Mouse (Mus musculus) stomach, embryonic 14.5 days (tissue): ENCODE measurements at regions not wholly inside any gene's neighbourhood (a gene's known extent, or its start where the extent isn't known, plus 50 kb on each side); places are given as distances from the start of the nearest gene placed in this dataset.

Source experiments
- ATAC-seq: fragments of 200-750 bp; cut with Nextera tagmentation; 2 replicates; pipeline ENCODE4 v1.8.0; 2017; ENCODE audit warnings: low read depth, moderate TSS enrichment; ENCODE audit not compliant: insufficient number of reproducible peaks, insufficient read depth, low FRiP score
- H3K27ac ChIP-seq: fragments of 300-500 bp; sonication (generic); 2 replicates; pipeline ENCODE4 v1.5.1; 2014; ENCODE audit warnings: mild to moderate bottlenecking, low read length, moderate library complexity, mixed read lengths
- H3K27me3 ChIP-seq: fragments of 300-500 bp; sonication (generic); 2 replicates; pipeline ENCODE4 v1.6.1; 2014; ENCODE audit warnings: low read length, control low read depth, mixed read lengths; ENCODE audit not compliant: control insufficient read depth, insufficient read depth
- H3K36me3 ChIP-seq: fragments of 300-500 bp; sonication (generic); 2 replicates; pipeline ENCODE4 v1.6.1; 2014; ENCODE audit warnings: mild to moderate bottlenecking, control low read depth, low read length, moderate library complexity, mixed read lengths; ENCODE audit not compliant: control insufficient read depth, insufficient read depth
- H3K4me1 ChIP-seq: fragments of 300-500 bp; sonication (generic); 2 replicates; pipeline ENCODE4 v1.6.1; 2014; ENCODE audit warnings: low read length, control low read depth, mixed read lengths; ENCODE audit not compliant: control insufficient read depth, insufficient read depth
- H3K4me2 ChIP-seq: fragments of 300-500 bp; sonication (generic); replicated peaks from 2 replicates; pipeline ENCODE4 v1.6.1; 2014; ENCODE audit warnings: low read depth, low read length, control low read depth
- H3K4me3 ChIP-seq: fragments of 300-500 bp; sonication (generic); 2 replicates; pipeline ENCODE4 v1.5.1; 2014; ENCODE audit warnings: low read depth, low read length, control low read depth
- H3K9ac ChIP-seq: fragments of 300-500 bp; sonication (generic); replicated peaks from 2 replicates; pipeline ENCODE4 v1.6.1; 2014; ENCODE audit warnings: low read depth, mild to moderate bottlenecking, control low read depth, low read length, moderate library complexity, mixed read lengths
- H3K9me3 ChIP-seq: fragments of 300-500 bp; sonication (generic); 2 replicates; pipeline ENCODE4 v1.6.1; 2016; ENCODE audit warnings: low read depth, low read length, control low read depth; ENCODE audit not compliant: control insufficient read depth
- WGBS: fragments of 180-500 bp; shearing (Covaris S2); extraction: QIAGEN DNeasy Blood & Tissue Kit; methylation state at CpG from one replicate; pipeline ENCODE4 v1.1.7; 2014; 5-methylcytosine and 5-hydroxymethylcytosine counted together

- 50% methylated on average over 4 of the region's 4 CpGs for WGBS
- H3K4me3 ChIP-seq = no peak overlapping the region
- no peak for ATAC-seq
- no peak overlapping the region for H3K9ac ChIP-seq
- H3K36me3 ChIP-seq = no peaks in the 10 kb centered on the region
- no peaks in the 10 kb centered on the region for H3K27me3 ChIP-seq
- H3K27ac ChIP-seq = no peak overlapping the region
- H3K4me2 ChIP-seq = no peak overlapping the region
- no peaks in the 10 kb centered on the region for H3K9me3 ChIP-seq
- no peaks in the 10 kb centered on the region for H3K4me1 ChIP-seq
These were observed 105.3 kb upstream of the Kitl start for GRCm38 (mm10) chr10:99910011-99910723.

GRCm38 (mm10) chr10:99908044-99908443 is 107.4 kb upstream of the Kitl start:
- no peak overlapping the region for H3K4me3 ChIP-seq
- H3K4me2 ChIP-seq = no peak overlapping the region
- H3K27me3 ChIP-seq = no peaks in the 10 kb centered on the region
- H3K27ac ChIP-seq = no peak overlapping the region
- no peak overlapping the region for H3K9ac ChIP-seq
- 74% methylated on average over 4 of the region's 4 CpGs for WGBS
- no peaks in the 10 kb centered on the region for H3K36me3 ChIP-seq
- H3K9me3 ChIP-seq = no peaks in the 10 kb centered on the region
- ATAC-seq = no peak
- no peaks in the 10 kb centered on the region for H3K4me1 ChIP-seq

GRCm38 (mm10) chr10:99906778-99907435 is 108.5 kb upstream of the Kitl start:
- ATAC-seq = no peak
- Histone ChIP-seq H3K9ac (no peak overlapping the region), H3K4me3 (no peak overlapping the region), H3K36me3 (no peaks in the 10 kb centered on the region), H3K4me1 (no peaks in the 10 kb centered on the region), H3K9me3 (no peaks in the 10 kb centered on the region), H3K27me3 (no peaks in the 10 kb centered on the region), H3K4me2 (no peak overlapping the region), H3K27ac (no peak overlapping the region)
- WGBS = 86% methylated on average over 6 of the region's 6 CpGs

- Histone ChIP-seq H3K27ac (no peak overlapping the region), H3K27me3 (no peaks in the 10 kb centered on the region), H3K4me1 (no peaks in the 10 kb centered on the region), H3K4me2 (no peak overlapping the region), H3K36me3 (no peaks in the 10 kb centered on the region), H3K4me3 (no peak overlapping the region), H3K9me3 (no peaks in the 10 kb centered on the region), H3K9ac (no peak overlapping the region)
- WGBS = 63% methylated on average over 9 of the region's 9 CpGs
- peak; percentile 46; the same call in 1 of the 2 replicates for ATAC-seq
These were observed 112.9 kb upstream of the Kitl start for GRCm38 (mm10) chr10:99902280-99903231.

GRCm38 (mm10) chr10:99900955-99901835 is 114.2 kb upstream of the Kitl start:
- WGBS = 89% methylated on average over 8 of the region's 8 CpGs

GRCm38 (mm10) chr10:99893999-99894398 is 121.4 kb upstream of the Kitl start:
- Histone ChIP-seq H3K4me3 (no peak overlapping the region), H3K9me3 (no peaks in the 10 kb centered on the region), H3K27me3 (no peaks in the 10 kb centered on the region), H3K27ac (no peak overlapping the region), H3K4me1 (no peaks in the 10 kb centered on the region; the same call in 1 of the 2 replicates), H3K9ac (no peak overlapping the region), H3K36me3 (no peaks in the 10 kb centered on the region), H3K4me2 (no peak overlapping the region)
- no peak for ATAC-seq
- 26% methylated on average over 3 of the region's 3 CpGs for WGBS

More at GRCm38 (mm10) chr10:99900955-99901835, 114.2 kb upstream of the Kitl start:
- no peaks in the 10 kb centered on the region for H3K4me1 ChIP-seq
- no peak for ATAC-seq
- H3K27ac ChIP-seq = no peak overlapping the region
- H3K27me3 ChIP-seq = no peaks in the 10 kb centered on the region
- H3K9me3 ChIP-seq = no peaks in the 10 kb centered on the region
- H3K4me2 ChIP-seq = no peak overlapping the region
- H3K4me3 ChIP-seq = no peak overlapping the region
- H3K9ac ChIP-seq = no peak overlapping the region
- H3K36me3 ChIP-seq = no peaks in the 10 kb centered on the region

- no peak overlapping the region for H3K4me2 ChIP-seq
- no peak for ATAC-seq
- no peak overlapping the region for H3K4me3 ChIP-seq
- H3K27ac ChIP-seq = no peak overlapping the region
- 86% methylated on average over 3 of the region's 3 CpGs for WGBS
- no peak overlapping the region for H3K9ac ChIP-seq
- H3K4me1 ChIP-seq = no peaks in the 10 kb centered on the region; the same call in 1 of the 2 replicates
- no peaks in the 10 kb centered on the region for H3K27me3 ChIP-seq
- no peaks in the 10 kb centered on the region for H3K9me3 ChIP-seq
- H3K36me3 ChIP-seq = no peaks in the 10 kb centered on the region
These were observed 123.5 kb upstream of the Kitl start for GRCm38 (mm10) chr10:99891899-99892298.
